Mouse (Mus musculus) bone marrow, adult 2 months (tissue): ENCODE data around the gene Numbl.

Experiments
- CTCF ChIP-seq: fragments of 200-500 bp; IDR thresholded peaks from 2 replicates; pipeline ENCODE4 v1.5.1; 2011; ENCODE audit warnings: low read length, control low read depth; ENCODE audit not compliant: control insufficient read depth, insufficient read depth
- POLR2A ChIP-seq: fragments of 200-500 bp; IDR thresholded peaks from 2 replicates; pipeline ENCODE4 v1.6.1; 2011; ENCODE audit warnings: low read depth, mild to moderate bottlenecking, control low read depth, low read length, borderline replicate concordance; ENCODE audit not compliant: control insufficient read depth

DNA sequence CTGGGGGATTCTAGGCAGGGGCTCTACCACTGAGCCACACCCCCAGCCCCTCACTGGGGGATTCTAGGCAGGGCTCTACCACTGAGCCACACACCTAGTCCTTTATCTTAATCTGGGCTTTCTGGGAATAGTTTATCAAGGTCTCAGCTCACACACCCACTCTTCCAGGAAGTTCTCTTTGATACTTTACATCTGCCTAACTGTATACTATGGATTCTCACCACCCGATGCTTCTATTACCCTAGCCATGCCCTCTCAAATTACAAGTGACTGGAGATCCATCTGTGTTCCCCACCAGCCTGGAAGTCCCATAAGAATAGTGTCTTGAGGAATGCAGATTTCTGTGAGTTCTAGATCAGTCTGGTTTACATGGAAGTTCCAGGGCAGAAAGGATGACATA is 35.7 kb upstream of the Numbl start:
- TF ChIP-seq CTCF (no peak), POLR2A (no peak)
